Mouse (Mus musculus) embryonic fibroblast, embryonic 13.5 days (primary cell): ENCODE results near the gene Pdcl3.

Source experiments
- CTCF ChIP-seq: IDR thresholded peaks from 2 replicates; pipeline ENCODE4 v1.5.1; 2011; ENCODE audit warnings: mild to moderate bottlenecking, control low read depth, low read length, moderate library complexity, borderline replicate concordance; ENCODE audit not compliant: insufficient read depth
- POLR2A ChIP-seq: IDR thresholded peaks from 2 replicates; pipeline ENCODE4 v1.6.1; 2011; ENCODE audit warnings: low read depth, mild to moderate bottlenecking, control low read depth, low read length, moderate library complexity

GRCm38 (mm10) chr1:38983870-38984269 lies 1.5 kb upstream of the Pdcl3 start:
- TF ChIP-seq CTCF: no peak
- TF ChIP-seq POLR2A: no peak
